Mouse (Mus musculus) midbrain, embryonic 13.5 days (tissue): Measurements from ENCODE around the gene Lrrc4c. TPM values are rescaled to one million over a fixed set of nuclear protein-coding genes. Genes with fewer than 3 reads are reported as not detected.

Experiments
- ATAC-seq: fragments of 200-750 bp; cut with Nextera tagmentation; 2 replicates; pipeline ENCODE4 v1.8.0; 2017; ENCODE audit warnings: mild to moderate bottlenecking, moderate TSS enrichment, moderate library complexity
- H3K27ac ChIP-seq: fragments of 300-500 bp; sonication (generic); 2 replicates; pipeline ENCODE4 v1.5.1; 2015; ENCODE audit warnings: inconsistent platforms, mild to moderate bottlenecking, moderate library complexity
- H3K27me3 ChIP-seq: fragments of 300-500 bp; sonication (generic); 2 replicates; pipeline ENCODE4 v1.6.1; 2015; ENCODE audit warnings: mild to moderate bottlenecking, inconsistent platforms
- H3K36me3 ChIP-seq: fragments of 300-500 bp; sonication (generic); 2 replicates; pipeline ENCODE4 v1.6.1; 2015; ENCODE audit warnings: mild to moderate bottlenecking, inconsistent platforms
- H3K4me1 ChIP-seq: fragments of 300-500 bp; sonication (generic); replicated peaks from 2 replicates; pipeline ENCODE4 v1.6.1; 2015; ENCODE audit warnings: inconsistent platforms
- H3K4me2 ChIP-seq: fragments of 300-500 bp; sonication (generic); replicated peaks from 2 replicates; pipeline ENCODE4 v1.6.1; 2015; ENCODE audit warnings: moderate library complexity, mild to moderate bottlenecking, inconsistent platforms
- H3K4me3 ChIP-seq: fragments of 300-500 bp; sonication (generic); replicated peaks from 2 replicates; pipeline ENCODE4 v1.5.1; 2015; ENCODE audit warnings: mild to moderate bottlenecking, inconsistent platforms
- H3K9ac ChIP-seq: fragments of 300-500 bp; sonication (generic); replicated peaks from 2 replicates; pipeline ENCODE4 v1.6.1; 2015; ENCODE audit warnings: mild to moderate bottlenecking, inconsistent platforms
- H3K9me3 ChIP-seq: fragments of 300-500 bp; sonication (generic); 2 replicates; pipeline ENCODE4 v1.6.1; 2016; ENCODE audit warnings: mild to moderate bottlenecking, inconsistent platforms
- WGBS: fragments of 180-500 bp; shearing (Covaris S2); methylation state at CpG from one replicate; pipeline ENCODE4 v1.1.7; 2015; 5-methylcytosine and 5-hydroxymethylcytosine counted together
- polyA plus RNA-seq: library from polyadenylated mRNA; unstranded; fragments of >200 nt; fragmentation: Nextera tagmentation; extraction: Ambion mirVana; gene quantifications from 2 replicates; pipeline ENCODE4 v1.2.1, GENCODE M21; 2015

Gene Lrrc4c
- polyA plus RNA-seq, 1 experiment from 2014 or later: 17.1 TPM

DNA sequence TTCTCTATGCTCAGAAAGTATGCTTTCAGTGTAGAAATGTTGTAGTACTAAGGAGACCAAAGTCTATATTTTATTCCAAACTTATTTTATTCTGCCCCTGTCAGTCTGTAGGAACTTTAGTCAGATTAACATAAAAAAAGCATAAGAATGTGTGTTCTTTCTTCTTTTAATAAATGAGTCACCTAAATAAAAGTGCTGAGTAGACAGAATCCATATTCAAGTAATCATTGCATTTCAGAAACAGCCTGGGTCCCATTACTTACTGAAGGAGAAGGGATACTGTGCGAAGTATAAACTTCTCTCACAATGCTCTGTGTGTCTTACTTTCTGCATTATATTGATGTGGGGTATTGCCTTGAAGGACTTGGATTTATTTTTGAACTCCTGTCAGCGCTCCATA is 255.8 kb downstream of the Lrrc4c start:
- Histone ChIP-seq H3K9me3 (no peaks in the 10 kb centered on the region), H3K4me1 (no peaks in the 10 kb centered on the region), H3K27ac (no peak overlapping the region), H3K4me3 (no peak overlapping the region), H3K36me3 (no peaks in the 10 kb centered on the region), H3K27me3 (no peaks in the 10 kb centered on the region), H3K9ac (no peak overlapping the region), H3K4me2 (no peak overlapping the region)
- WGBS: 88% methylated on average over 2 of the region's 2 CpGs
- no peak for ATAC-seq

DNA sequence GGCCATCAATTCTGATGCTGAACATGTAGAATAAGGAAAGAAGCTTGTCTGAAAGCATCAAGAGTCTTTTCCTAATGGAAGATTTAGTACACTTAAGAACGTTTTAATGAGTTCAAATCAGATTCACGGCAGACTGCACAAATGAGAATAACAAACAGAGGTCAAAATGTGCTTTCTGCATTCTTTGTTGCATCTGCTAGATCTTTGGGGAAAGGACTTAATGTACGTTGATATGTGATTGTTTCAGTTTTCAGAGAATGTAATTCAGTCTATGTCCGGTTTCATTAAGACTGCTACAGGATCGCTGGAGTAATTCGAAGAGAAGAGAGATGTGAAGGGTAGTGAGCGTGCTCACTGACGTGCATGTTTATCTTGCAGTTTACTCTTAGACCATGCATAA is 259.7 kb downstream of the Lrrc4c start:
- Histone ChIP-seq H3K36me3 (no peaks in the 10 kb centered on the region), H3K9me3 (no peaks in the 10 kb centered on the region), H3K4me3 (no peak overlapping the region), H3K9ac (no peak overlapping the region), H3K27me3 (no peaks in the 10 kb centered on the region), H3K4me1 (0 out of 2 replicates have a peak, but pooled peaks cover 3% of the 10 kb centered on the region), H3K4me2 (no peak overlapping the region), H3K27ac (no peak overlapping the region)
- ATAC-seq: no peak
- 69% methylated on average over 8 of the region's 8 CpGs for WGBS

DNA sequence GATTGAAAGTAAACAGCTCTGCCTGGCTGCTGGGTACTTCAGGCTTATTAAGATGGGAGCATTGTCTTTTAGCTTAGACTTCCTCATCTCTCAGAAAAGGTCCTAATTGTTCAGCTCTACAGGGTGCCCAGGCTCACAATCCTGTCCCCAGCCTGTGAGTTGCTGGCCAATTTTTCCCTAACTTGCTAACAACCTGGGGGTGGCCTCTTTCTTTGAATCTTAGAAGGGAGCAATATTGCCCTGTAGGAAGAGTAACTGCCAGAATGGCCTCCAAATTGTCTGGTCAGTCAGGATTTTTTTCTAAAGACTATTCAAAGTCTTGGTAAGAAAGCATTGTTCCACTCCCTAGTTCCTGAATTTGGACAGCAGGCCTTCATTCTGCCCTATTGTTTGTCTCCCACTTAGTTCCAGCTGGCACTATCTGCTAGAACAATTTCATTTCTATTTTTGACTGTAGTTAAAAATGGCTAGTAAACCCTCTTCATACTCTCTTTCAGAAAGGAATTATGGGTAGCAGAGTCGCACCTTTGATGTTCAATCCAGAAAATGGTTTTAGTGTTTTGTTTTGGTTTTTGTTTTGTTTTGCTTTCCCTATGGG is 262.3 kb downstream of the Lrrc4c start:
- no peak overlapping the region for H3K27ac ChIP-seq
- H3K27me3 ChIP-seq: no peaks in the 10 kb centered on the region
- no peak overlapping the region for H3K9ac ChIP-seq
- 0 out of 2 replicates have a peak, but pooled peaks cover 3% of the 10 kb centered on the region for H3K4me1 ChIP-seq
- no peaks in the 10 kb centered on the region for H3K9me3 ChIP-seq
- no peak overlapping the region for H3K4me3 ChIP-seq
- WGBS: 81% methylated on average over 1 of the region's 1 CpGs
- H3K36me3 ChIP-seq: no peaks in the 10 kb centered on the region
- ATAC-seq: no peak
- H3K4me2 ChIP-seq: no peak overlapping the region

DNA sequence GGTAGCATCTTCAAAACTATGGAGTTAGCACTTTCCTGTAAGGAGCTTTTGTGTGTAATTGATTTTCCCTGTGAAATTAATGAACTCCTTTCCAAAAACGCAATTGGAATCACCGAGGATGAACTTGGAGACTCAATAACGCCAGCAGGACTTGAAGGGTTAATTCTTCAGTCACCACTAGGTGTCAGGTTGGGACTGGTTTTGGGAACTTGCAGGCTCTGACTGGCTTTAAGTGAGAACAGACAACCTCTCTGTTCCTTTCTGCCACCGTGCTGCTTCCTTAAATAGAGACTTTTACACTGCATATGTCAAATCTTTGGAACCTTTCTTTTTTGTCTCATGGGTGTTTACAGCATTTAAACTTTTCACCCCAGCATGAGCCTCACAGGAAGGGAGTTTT is 267.7 kb downstream of the Lrrc4c start:
- Histone ChIP-seq H3K4me2 (no peak overlapping the region), H3K27me3 (no peaks in the 10 kb centered on the region), H3K4me1 (no peaks in the 10 kb centered on the region), H3K4me3 (no peak overlapping the region), H3K36me3 (no peaks in the 10 kb centered on the region), H3K27ac (no peak overlapping the region), H3K9ac (no peak overlapping the region), H3K9me3 (no peaks in the 10 kb centered on the region)
- peak; percentile 82 for ATAC-seq
- WGBS: 3% methylated on average over 4 of the region's 4 CpGs

DNA sequence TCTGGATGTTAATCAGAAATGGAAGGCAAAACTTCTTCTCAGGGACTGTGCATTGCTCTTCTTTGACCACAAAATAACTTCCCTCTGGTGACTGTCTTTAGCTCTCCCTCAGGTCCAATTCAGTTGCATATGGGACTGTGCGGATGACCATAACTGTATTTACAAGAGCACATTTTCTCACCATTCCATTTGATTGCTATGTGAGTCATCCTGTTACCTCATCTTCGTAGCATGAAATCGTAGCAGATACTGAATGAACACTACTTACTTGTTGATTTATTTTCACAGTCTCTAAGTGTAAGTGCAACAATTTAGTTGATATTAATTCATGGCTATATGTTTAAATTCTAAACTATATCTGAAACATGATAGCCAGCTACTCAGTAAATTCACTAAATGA is 286.8 kb downstream of the Lrrc4c start:
- H3K9me3 ChIP-seq: no peaks in the 10 kb centered on the region
- no peaks in the 10 kb centered on the region for H3K4me1 ChIP-seq
- no peak overlapping the region for H3K4me3 ChIP-seq
- WGBS: 94% methylated on average over 3 of the region's 3 CpGs
- no peak overlapping the region for H3K27ac ChIP-seq
- ATAC-seq: no peak
- H3K4me2 ChIP-seq: no peak overlapping the region
- H3K27me3 ChIP-seq: no peaks in the 10 kb centered on the region
- no peak overlapping the region for H3K9ac ChIP-seq
- no peaks in the 10 kb centered on the region for H3K36me3 ChIP-seq

DNA sequence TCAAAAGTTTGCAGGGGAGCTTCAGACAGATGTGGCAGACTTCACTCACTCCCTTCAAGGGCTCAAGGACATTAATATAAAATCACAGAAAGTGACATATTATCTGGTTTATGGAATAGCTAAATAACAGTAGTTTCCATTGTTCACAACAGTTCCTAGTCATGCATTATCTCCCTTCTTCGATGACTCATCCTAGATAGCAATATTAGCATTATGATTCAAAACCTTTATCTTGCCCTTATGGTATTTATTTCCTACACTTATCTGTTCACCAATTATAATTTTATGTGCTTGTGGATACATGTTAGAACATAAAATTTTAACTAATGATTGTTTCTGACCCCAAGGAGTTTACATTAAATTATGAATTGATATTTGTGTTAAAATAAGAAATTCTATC is 296.2 kb downstream of the Lrrc4c start:
- Histone ChIP-seq H3K4me3 (no peak overlapping the region), H3K27ac (no peak overlapping the region), H3K9me3 (no peaks in the 10 kb centered on the region), H3K36me3 (no peaks in the 10 kb centered on the region), H3K9ac (no peak overlapping the region), H3K4me2 (no peak overlapping the region), H3K27me3 (no peaks in the 10 kb centered on the region), H3K4me1 (no peaks in the 10 kb centered on the region)
- ATAC-seq: no peak
- WGBS: 86% methylated on average over 1 of the region's 1 CpGs

DNA sequence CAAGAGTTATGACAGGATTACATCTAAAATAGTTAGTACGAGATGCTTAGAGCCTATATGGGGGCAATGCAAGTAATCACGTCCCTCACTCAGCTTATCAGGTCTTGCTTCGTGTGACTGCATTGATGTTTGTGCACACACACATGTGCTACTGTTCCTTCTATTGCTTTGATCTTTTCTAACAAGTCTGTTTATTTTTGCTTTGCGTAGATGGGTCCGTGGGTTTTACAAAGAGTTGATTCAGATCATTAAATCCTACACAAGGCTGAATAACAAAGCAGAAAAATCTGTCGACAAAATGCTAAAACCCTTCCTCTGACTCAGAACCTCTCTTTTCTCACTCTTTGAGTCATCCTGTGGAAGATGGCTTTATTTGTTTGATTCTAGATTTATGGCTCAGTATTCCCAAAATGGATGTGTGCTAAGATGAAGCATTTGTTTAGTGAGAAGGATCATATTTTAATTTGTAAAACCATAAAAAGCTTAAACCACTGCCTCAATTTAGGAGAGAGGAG is 300.8 kb downstream of the Lrrc4c start:
- no peak for ATAC-seq
- Histone ChIP-seq H3K27me3 (no peaks in the 10 kb centered on the region), H3K36me3 (no peaks in the 10 kb centered on the region), H3K4me2 (no peak overlapping the region), H3K9me3 (no peaks in the 10 kb centered on the region), H3K4me3 (no peak overlapping the region), H3K9ac (no peak overlapping the region), H3K27ac (no peak overlapping the region), H3K4me1 (no peaks in the 10 kb centered on the region)
- 72% methylated on average over 6 of the region's 6 CpGs for WGBS

DNA sequence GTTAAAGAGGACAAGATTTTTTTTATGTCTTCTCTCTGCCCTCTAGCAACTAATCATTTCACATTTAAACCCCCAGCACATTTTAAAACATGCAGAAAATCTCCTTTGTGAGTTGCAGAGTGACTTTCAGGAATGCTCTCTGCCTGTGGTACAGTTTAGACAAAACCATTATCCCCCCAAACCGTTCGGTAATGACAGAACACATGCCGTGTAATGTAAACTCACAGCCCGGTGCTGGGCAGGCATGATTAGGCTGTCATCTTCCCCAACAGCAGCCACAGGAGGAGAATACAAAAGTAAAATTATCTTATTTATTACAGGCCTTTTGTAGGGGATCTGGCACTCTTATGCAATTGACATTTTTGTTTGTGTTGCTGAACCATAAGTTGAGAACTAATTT is 349.1 kb downstream of the Lrrc4c start:
- no peak overlapping the region for H3K27ac ChIP-seq
- H3K36me3 ChIP-seq: no peaks in the 10 kb centered on the region
- 42% methylated on average over 4 of the region's 4 CpGs for WGBS
- no peak overlapping the region for H3K9ac ChIP-seq
- no peaks in the 10 kb centered on the region for H3K9me3 ChIP-seq
- H3K4me2 ChIP-seq: no peak overlapping the region
- peaks cover 6% of the 10 kb centered on the region; the same call in 1 of the 2 replicates for H3K4me1 ChIP-seq
- 0 out of 2 replicates have a peak, but pooled peaks have one; percentile 53 for ATAC-seq
- H3K4me3 ChIP-seq: no peak overlapping the region
- no peaks in the 10 kb centered on the region for H3K27me3 ChIP-seq

DNA sequence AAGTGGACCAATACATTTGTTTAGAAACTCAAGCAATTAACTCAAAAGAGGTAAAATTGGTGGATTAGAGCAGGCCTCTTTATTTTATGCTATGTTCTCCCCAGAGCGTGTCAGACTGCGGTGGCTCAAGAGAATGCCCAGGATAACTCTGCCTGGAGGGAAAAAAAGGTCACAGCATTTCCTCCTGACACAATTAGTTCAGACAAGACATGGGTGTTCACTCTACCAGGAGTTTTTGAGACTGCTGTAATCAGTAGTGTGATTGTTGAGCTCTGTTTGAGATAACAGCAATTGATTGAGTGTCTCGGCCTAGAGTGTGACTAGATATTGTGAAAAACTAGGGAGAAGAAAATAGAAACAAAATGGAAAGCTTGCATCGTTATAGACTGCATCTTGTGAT is 363.8 kb downstream of the Lrrc4c start:
- Histone ChIP-seq H3K36me3 (no peaks in the 10 kb centered on the region), H3K4me3 (no peak overlapping the region), H3K9me3 (no peaks in the 10 kb centered on the region), H3K4me2 (no peak overlapping the region), H3K4me1 (no peaks in the 10 kb centered on the region), H3K27ac (no peak overlapping the region), H3K9ac (no peak overlapping the region), H3K27me3 (no peaks in the 10 kb centered on the region)
- no peak for ATAC-seq
- WGBS: 81% methylated on average over 4 of the region's 4 CpGs

DNA sequence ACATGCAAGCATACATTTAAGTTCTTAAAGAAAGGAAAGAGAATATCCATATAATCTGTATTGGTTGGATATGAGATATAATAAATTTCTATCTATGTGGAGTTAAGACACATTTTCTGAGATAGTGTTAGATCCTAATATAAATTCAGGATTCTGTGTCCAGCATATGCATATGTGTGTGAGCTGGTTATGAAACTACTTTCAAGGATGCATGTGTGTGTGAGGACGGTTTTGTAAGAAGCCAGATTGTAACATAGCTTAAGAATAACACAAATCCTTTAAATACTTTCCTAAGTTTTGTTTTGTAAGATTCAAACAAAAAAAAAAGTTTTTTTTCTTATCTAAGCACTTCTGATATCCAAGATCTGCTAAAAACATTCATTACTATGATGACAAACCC is 367.4 kb downstream of the Lrrc4c start:
- Histone ChIP-seq H3K9me3 (no peaks in the 10 kb centered on the region), H3K4me2 (no peak overlapping the region), H3K27me3 (no peaks in the 10 kb centered on the region), H3K9ac (no peak overlapping the region), H3K4me1 (no peaks in the 10 kb centered on the region), H3K36me3 (no peaks in the 10 kb centered on the region), H3K27ac (no peak overlapping the region), H3K4me3 (no peak overlapping the region)
- 81% methylated on average over 1 of the region's 1 CpGs for WGBS
- no peak for ATAC-seq

DNA sequence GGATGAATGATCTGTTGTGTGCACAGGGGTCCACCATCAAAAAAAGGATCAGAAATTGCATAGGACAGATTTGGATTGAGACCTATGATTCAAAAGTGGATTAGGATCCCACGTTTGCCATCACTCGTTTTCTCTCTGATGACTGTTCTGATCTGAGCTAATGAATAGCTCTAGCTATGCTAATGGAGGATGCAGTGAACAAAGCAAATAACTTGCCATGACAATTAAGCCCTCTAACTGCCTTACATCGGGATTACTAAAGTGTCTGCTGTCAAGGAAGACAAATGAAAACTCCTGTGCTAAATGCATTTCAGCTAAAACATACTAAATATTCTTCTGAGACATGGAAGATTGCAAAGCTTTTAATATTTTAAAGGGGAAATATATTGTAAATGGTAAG is 387.0 kb downstream of the Lrrc4c start:
- H3K27me3 ChIP-seq: no peaks in the 10 kb centered on the region
- no peak for ATAC-seq
- WGBS: 11% methylated on average over 3 of the region's 3 CpGs
- H3K4me2 ChIP-seq: no peak overlapping the region
- no peaks in the 10 kb centered on the region for H3K4me1 ChIP-seq
- H3K36me3 ChIP-seq: no peaks in the 10 kb centered on the region
- H3K27ac ChIP-seq: no peak overlapping the region
- no peak overlapping the region for H3K4me3 ChIP-seq
- no peaks in the 10 kb centered on the region for H3K9me3 ChIP-seq
- no peak overlapping the region for H3K9ac ChIP-seq

DNA sequence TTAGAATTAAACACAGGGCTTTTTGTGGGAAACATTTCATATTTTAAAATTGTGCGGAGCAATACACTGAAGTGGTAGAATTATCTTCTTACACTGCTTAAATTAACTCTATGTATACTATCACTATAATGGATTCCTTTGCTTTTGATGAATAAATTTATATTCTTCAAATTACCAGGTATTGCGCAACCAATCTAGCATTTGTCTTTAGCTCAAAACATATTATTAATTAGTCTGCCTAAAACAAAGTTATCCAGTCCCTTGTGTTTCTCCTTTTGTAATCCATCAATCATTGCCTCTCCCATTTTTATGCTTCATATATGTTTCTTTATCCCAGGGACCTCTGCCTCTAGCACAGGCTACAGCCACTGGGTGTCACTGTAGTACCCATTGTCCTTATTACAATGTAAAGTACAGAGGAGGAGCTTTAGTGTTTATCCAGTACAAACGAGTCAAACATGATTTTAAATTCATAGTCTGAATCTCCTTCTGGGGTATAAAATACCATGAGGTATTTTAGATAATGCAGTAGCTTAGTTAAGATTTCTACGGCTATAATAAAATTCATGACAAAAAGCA is 389.9 kb downstream of the Lrrc4c start:
- Histone ChIP-seq H3K9me3 (no peaks in the 10 kb centered on the region), H3K27me3 (no peaks in the 10 kb centered on the region), H3K27ac (no peak overlapping the region), H3K9ac (no peak overlapping the region), H3K4me1 (no peaks in the 10 kb centered on the region), H3K36me3 (no peaks in the 10 kb centered on the region), H3K4me3 (no peak overlapping the region), H3K4me2 (no peak overlapping the region)
- 69% methylated on average over 4 of the region's 4 CpGs for WGBS
- ATAC-seq: no peak

DNA sequence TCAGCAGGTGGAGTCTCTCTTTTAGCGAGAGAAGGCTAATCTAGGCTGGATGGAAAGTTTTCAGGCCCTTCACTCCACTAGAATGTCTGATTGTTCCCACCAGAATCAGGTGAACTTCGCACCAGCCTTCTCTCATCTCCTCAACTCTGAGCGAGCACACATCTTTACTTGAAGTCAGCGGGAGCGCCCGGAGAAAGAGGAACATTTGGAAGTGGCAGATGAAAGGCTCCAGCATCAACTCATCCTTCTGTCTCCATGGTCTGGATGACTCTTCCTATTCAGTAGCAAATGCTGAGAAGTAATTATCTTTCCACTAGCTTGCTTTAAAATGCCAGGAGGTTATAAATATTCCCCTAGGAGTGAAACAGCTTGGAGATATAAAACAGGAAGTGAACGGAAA is 396.6 kb downstream of the Lrrc4c start:
- H3K9me3 ChIP-seq: no peaks in the 10 kb centered on the region
- no peak overlapping the region for H3K4me3 ChIP-seq
- no peak for ATAC-seq
- H3K4me1 ChIP-seq: no peaks in the 10 kb centered on the region
- no peaks in the 10 kb centered on the region for H3K27me3 ChIP-seq
- 90% methylated on average over 7 of the region's 7 CpGs for WGBS
- no peaks in the 10 kb centered on the region for H3K36me3 ChIP-seq
- H3K27ac ChIP-seq: no peak overlapping the region
- H3K9ac ChIP-seq: no peak overlapping the region
- no peak overlapping the region for H3K4me2 ChIP-seq
